Mouse (Mus musculus) embryo, embryonic 10.5 days (tissue): ENCODE measurements around the gene Slc25a27.

ENCODE experiments used
- DNase-seq: peaks from one replicate; pipeline ENCODE4 v3.0.0-alpha.2; 2015; ENCODE audit warnings: low spot score

Gene Slc25a27

DNA sequence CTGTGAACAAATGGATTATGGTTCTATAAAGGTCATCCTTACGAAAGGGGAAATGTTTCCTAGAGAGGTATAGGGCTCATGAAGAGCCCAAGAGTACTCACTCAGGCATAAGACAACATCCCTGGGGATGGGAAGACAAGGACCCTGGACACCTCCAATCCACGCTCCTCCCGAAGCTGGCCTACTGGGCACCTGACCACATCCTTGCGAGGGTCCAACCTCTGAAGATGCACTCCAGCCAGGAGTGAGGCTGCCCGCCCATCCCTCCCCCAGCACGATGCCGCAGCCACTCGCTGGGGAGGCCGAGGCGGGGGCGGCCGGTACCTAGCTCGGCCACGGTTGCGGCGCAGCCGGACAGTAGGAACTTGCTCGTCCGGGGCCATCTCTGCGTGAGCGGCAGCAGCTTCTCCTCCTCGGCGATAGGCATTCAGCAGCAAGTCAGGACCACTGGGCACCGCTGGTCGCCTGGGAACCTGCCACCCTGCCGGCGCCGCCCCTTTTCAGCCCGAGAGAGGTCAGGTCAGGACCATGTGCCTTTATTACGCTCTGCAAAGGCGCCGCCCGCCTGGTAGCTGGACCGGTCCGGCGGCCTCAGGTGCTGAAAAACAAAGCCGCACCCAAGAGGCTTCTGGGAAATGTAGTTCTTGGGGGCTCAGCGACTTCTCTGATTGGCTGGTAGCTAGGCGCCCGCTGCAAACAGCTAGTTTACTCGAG is at the start of gene Slc25a27:
TSS of gene Slc25a27 (minus strand) at position 639 of the 714 bp plus-strand sequence.
- peak; percentile 97 for DNase-seq

DNA sequence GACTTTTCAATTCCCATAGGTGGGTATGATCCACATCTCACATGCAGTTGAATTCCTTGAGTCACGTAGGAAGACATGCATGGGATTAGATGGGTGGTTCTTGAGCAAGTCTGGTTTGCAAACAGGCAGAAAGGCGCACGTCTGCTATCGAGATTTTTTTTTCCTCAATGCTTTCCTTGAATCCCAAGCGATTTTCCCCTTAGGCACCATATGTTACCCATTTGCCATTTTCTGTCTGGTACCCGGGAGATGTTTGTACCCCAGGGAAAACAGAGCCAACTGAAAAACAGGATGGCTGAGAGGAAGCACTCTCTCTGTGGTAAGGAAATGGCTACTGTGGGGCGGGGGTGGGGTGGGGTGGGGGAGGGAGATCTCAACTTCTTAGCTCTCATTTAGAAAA is 49.6 kb upstream of the Slc25a27 start:
- DNase-seq, result peak; percentile 3

DNA sequence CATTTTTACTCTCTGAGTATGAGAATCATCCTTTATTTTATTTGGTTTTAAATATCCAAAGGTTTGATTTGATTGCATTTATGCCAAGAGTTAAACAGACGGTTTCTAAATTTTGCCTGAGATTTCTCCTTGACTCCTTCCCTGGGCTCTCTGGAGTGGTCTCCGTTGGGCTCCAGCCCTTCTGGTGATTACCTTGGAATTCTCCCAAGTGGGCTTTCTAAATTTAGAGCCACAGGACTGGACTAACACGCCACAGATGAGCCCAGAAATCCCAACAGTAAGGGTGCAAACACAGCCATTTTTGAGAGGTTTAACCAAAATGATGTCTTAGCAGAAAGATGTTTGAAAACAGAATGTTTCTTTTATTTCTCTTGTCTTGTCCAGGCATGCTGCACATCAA is 47.2 kb upstream of the Slc25a27 start:
- DNase-seq, result no peak

DNA sequence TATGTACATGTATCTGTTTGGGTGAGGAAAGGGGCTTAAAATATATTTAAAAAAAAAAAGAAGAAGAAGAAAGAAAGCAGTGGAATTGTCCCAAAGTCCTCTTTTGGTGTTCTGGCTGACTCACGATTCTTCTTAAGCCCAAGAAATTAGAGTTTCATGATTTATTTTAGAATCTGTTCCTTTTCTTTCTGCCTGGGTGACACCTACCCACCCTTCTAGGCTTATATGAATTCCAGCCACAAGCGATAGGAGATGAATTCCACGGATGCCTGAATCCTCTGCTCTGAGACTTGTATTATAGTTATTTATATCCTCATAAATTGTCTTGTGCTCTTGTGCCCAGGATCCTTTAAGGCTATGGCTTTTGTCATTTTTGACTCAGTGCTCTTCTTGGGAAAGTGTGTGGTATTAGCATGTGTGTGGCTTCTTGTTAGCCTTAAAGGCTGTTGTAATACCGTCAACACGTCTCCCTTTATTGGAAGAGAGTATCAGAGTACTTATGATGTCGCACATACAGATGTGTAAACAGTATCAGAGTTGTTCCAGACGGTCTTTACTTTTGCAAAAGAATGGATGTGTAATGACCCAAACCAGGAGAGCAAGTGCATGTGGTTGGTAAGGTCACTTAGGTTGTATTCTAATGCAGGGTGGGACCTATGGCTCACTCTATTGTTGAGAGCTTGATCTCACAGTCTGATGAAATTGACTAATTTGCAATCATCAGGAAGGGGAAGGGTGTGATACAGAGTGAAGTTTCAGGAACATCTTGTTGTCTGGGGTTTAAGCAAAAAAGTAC is 44.7 kb upstream of the Slc25a27 start:
- DNase-seq, result no peak

DNA sequence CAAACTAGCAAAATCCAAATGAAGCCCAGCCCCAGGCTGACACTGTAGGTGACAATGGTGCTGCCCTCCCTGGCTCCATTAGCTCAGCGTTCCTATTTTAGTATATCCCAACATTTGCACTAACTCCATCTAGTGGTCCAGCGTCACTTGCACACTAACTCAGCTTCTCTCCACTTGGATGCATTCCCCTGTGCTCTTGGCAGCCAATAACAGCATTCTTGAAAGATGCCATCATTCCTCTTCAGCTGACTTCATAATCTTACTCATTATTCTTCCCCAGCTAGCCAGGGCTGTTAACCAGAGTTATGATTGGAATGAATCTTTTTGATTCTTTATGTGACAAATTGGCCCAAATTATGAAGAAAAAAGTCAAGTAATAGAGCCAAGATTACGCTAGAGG is 40.2 kb upstream of the Slc25a27 start:
- no peak for DNase-seq

DNA sequence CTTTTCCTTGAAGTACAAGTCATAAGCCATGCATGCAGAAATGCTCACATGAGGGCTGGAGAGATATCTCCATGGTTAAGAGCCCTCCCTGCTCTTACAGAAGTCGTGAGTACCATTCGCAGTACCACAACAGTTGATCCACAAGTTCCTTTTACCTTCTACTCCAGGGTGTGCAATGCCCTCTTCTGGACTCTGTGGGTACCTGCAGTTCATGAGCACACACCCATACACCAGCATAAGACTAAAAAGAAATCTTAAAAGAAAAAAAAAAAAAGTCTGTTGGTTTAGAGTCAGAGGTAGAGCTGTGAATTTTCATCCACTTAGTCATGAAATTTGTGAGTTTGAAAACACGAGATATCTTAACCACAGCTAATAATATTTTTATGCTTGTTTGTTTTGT is 39.7 kb upstream of the Slc25a27 start:
- no peak for DNase-seq

DNA sequence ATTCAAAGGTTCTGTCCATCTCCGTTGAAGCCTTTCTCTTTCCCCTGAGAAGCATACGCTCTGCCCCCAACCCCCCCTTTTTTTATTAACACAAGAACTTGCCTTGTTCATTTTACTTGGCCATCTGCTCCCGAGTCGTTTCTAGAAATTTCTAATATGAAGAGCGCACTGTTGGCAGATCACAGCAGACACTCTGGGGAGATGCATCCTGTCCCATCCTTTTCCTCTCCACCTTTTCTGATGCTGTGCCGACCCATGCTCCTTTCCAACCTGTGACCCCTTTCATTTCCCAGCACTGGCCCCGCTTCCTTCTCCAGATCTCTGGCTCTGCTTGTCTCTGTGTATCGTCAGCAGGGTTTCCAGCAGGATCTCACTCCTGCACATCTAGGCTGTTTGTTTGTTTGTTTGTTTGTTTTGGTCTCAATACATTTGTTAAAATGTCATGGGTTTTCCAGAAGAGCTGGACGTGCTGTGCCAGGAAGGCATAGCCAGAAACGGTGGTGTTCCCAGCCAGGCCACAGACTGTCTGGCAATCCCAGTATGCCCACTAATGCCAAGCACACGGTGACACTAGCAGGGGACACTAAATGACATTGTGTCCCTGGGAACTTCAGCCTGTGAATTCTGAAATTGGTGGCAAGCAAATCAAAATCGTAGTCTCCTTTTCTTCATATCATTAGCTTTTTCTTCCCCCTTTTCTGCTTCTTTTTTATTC is 37.4 kb upstream of the Slc25a27 start:
- DNase-seq, result no peak

DNA sequence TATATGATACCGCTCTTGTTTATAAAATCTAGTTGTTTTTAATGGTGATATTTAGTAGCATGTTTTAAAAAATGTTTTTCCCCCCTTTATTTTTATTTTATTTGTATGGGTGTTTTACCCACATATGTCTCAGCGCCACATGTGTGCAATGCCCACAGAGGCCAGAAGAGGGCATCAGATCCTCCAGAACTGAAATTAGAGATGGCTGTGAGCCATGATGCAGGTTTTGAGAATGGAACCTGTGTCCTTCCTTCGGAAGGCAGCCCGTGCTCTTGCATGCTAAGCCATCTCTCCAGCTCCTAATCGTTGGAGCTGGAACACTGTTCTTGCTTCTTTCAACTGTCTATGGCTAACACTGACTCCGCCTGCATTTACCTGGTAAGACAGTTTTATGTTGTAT is 34.0 kb upstream of the Slc25a27 start:
- peak; percentile 75 for DNase-seq

DNA sequence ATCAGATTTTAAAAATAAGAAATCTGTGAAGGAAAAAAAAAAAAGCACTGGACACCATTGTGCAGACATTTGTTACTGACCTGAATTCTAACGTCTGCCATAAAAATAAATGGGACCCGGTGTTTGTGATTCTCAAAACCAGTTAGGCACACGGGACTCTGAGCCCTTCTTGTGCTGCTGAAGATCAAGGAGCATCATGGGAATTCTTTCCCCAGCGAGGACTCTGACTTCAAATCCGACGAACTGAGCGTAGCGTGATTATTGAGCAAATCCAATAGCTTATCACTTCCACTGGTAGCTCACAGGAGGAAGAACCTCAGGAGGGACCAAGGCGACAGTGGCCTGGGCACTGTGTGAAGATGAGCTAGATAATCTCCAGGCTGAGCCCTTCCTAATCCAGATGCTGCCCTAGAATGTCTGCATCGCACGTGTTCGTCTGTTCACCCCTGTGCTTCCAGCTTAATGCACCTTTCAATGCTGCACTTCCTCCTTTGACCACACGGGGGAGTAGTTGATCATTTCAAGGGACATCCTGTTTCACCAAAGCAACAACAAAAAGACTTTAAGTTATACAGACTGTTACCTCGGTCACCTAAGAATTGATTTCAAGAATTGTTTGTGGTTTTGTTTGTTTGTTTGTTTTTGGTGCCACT is 32.1 kb upstream of the Slc25a27 start:
- DNase-seq, result peak; percentile 92

DNA sequence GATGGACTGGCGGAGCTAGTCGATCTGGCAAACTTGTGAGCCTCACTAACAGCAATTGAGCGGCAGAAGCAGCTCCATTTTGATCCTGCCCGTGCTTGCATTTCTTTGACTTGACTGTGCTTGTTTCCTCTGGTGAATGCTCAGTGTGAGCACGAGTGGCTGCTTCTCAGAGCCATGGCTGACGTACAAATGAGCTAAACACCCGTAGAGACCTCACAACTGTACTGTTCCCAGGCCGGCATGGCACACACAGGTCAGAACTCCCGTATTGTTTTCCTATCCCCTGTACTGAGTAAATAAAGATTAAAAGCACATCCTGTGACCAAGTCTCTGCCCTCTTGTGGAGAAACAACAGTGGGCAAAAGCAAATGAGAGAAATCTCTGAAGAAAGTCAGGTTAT is 22.6 kb upstream of the Slc25a27 start:
- DNase-seq, result no peak

DNA sequence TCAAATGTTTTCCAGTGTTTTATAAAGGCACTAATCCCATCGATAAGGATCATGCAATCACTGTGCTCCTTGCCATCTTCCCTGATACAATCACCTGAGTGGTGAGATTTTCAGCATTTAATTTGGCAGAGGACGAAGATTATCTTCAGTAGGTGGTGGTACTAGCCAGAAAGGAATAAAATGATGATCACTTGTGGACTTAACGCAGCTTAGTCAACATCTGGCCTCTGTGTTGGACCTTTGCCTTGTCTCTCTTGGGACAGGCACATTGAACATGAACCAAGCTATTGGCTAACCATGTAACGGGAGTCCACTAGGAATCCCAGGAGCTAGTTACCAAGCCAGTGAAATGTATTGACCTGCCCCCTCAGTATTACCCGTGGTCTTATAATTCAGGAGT is 17.6 kb upstream of the Slc25a27 start:
- DNase-seq, result no peak

DNA sequence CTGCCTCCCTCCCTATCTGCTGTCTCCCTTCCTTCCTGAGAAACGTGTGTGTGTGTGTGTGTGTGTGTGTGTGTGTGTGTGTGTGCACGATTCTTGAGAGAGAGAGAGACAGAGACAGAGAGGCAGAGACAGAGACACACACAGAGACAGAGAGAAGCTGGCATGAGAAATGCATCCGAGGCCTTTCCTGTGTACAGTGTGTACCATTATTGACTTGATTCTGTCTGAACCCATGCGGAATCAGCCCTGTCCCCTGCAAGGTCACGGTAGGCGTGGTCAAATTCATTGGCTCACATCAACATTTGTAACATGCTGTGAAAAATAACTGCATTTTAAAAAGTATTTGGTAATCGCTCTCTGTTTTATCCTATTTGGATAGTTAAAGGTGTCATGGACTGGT is 17.1 kb upstream of the Slc25a27 start:
- DNase-seq, result no peak

DNA sequence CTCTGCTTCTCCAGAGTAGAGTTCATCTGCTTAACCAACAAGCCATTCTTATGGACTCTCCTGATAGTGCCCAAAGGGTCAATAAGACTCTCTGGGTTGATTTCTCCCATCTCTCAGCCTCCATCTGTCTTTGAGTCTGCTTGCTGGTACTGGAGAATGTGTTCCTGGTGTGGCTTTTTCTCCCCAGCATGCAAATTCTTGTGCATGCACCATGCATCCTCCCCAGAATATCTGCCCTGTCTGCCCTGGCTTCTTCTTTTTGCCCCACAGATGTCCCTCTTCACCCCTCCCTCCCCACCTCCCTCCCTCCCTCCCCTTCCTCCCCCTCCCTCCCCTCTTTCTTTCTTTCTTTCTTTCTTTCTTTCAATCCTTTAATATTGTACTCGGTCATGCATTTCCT is 10.3 kb upstream of the Slc25a27 start:
- DNase-seq, result no peak

DNA sequence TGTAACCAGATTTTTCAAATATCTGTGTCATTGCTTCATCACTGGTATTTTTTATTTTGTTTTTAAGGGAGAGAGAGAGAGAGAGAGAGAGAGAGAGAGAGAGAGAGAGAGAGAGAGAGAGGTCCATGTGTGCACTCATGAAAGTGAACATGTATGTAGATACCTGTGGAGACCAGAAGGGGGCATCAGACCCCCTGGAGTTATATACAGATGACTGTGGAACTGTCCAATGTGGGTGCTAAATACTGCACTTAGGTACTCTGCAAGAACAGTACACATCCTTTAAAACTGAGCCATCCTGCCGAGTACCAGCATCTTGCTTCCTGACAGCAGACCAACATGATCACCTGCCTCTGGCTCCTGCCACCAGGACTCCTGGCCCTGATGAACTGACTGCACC is 9.2 kb upstream of the Slc25a27 start:
- DNase-seq, result no peak

DNA sequence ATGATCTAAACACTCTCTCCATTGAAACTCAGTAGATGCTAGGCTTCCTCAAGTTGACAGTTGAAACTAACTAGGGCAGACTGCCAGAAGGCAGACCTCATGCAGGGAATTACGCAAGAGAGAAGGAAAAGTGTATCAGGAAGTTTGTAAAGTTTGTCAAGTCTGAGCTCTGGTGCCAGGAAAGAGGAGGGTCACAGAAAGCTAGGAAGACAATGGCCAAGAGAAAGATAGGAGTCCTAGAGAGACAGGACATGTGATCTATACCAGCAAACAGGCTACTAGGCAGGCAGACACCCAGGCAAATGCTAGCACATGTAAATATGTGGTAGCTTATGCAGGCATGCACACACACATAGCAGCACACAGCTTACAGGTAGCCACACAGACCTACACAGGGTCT is 8.2 kb upstream of the Slc25a27 start:
- DNase-seq, result no peak

DNA sequence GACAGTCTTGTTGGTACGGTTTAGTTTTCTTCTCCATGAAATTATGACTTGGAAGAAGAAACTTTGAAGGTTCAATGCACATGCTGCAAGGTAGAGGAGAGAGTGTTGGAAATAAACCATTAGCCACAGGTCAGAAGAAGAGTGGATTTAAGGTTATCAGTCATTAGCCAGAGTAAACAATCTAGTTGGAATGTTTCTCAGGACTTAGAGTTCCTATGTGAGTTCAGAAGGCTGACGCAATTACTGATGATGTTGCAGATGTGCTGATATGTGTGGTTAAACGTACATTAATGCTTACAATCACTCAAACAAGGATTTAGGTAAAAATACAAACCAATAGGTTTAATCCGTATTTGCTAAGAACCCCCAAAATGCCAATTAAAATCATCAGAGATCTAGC is 4.9 kb upstream of the Slc25a27 start:
- DNase-seq, result no peak

DNA sequence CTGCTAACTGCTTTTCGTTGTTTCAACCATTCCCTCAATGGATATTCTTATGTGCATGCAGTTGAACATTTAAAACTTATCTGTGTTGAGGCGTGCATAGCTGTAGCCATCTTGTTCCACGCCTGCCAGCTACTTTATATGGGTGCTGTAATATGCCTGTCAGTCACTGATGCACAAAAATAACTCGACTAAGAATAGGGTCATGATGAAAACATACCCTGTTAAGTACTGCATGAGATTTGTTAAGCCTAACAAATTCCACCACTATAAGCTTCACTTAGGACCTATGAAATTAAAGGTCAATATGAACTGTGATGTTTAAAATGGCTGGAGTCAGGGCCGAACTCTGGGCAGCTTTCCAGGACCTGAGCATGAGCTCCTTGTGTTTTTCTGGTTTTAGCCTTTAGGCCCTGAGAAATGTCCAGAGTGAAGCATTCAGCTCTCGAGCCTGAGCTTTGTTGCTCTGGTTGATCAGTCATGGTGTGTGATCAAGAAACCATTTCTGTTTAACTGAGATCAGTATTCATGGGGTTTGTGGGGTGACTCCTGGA is 2.2 kb upstream of the Slc25a27 start:
- no peak for DNase-seq

DNA sequence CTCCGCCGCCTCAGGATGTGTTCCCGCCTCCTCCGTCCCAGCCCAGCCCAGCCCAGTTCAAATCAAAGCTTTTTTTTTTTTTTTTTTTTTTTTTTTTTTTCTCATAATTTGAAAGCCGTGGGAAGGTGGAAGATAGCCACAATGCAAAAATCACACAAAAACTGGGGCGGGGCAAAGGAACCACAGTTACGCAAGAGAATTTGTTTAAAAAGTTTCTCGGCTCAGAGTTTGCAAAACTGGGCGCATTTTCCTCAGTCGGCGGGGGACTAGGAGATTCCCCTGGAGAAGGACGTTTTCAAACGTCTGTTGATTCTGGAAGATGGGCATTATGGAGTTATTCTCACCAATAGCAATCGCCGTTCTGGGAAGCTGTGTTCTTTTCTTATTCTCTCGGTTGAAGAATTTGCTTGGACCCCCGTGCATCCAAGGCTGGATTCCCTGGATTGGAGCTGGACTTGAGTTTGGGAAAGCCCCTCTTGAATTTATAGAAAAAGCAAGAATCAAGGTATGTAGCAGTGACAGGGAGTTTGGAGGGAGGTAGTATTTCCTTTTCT is 353 bp upstream of the Slc25a27 start, which contains the start of gene Cyp39a1:
TSS of gene Cyp39a1 (plus strand) at position 136 of the 554 bp plus-strand sequence.
- peak; percentile 58 for DNase-seq

DNA sequence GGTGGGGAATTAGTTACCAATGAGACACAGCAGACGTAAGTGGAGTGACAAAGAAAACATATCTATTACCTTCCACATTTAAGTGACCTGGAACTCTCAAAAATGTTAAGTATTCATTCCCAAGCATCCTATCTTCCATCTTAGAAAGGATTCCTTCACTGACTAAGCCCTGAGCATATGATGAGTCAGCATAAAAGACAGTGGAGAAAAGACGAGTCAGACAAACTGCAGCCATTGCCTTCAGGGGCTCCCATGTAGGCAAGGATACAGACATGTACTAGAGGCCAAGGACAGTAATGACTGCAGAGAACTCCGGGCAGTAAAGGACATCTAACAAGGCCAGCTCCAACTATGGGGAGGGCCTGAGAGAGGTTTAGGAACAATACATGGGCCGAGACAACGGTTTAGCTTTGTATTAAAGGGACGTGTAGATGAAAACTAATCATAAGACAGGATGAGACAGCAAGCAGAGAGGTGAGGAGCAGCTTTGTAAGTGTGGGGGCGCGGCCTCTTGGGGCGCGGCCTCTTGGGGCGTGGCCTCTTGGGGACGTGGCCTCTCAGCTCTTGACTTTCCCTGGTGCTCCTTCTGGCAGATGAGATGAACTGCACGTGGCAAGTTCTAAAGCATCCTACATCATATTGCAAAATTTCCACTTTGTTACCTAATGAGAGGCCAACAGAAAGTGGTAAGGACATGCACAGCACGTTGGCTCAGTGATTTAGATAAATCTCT is 15.5 kb downstream of the Slc25a27 start:
- no peak for DNase-seq

DNA sequence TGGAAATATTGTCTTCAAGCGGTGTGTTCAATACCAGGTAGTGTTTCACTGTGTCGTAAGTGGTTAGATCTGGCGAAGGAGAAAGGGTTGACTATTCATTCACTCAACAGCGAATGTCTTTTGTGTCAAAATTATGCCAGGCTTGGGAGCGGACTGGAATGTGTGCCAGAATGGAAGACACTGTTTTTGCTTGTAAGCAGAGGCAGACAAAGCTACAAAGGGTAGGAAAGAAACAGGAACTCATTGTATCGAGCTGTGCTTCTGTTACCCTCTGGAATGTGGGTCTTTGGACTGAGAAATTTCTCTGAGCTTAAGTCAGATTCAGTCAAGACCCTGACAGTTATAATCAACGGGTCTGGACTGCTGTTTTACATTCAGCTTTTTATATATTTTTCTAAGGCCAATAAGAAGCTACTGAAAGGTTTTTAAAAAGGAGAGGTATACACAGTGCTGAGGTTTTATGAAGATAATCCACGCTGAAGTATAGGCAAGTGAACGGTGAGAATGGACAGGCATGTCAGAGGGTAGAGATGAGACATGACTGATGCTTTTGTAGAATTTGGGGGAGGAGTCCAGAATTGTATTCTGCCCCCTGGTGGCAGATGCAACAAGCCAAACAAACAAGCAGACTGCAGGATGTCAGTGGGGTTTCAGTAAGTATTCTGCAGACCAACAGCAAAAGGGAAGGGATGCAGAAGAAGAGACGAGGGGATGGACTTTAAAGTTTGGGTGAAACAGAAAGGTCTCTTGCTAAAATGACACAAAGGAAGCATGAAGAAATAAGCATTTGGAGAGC is 17.2 kb downstream of the Slc25a27 start:
- peak; percentile 42 for DNase-seq
